In the genomic region with DNA sequence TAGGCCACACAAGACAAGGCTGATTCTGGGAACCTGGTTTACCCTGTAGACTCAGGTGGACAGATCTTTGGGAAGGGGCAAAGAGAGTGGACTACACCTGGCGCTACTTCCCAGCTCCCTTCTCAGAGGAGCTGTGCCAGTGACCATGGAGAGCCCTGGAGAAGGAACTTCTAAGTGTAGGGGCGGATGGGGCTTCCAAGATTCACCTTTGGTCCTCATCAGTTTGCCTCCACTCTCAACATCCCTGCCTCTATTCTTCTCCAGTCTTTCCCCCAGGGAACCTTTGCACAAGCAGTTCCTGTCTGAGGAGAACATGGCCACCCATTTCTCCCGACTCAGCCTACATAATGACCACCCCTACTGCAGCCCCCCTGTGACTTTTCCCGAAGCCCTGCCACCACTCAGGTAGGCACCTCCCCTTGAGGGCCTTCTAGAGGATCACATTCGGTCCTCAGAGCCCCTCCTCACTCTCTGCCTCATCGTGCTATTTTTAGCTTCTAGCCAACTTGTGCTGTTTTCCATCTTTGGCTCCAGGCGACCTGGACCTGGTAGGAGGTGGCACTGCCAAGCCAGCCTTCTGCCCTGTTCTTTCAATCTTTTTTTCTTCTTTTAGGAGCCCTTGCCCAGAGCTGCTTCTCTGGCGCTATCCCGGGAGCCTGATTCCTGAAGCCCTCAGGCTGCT, we compare ENCODE assay signal across 8 mouse cellular contexts. TPM values are rescaled to one million over a fixed set of nuclear protein-coding genes. Genes with fewer than 3 reads are reported as not detected.
A peak's percentile ranks its signal among the peaks of the same experiment; 100 is the strongest.
DNase-seq lines count a peak whose midpoint lies in the region; ATAC-seq and TF ChIP-seq lines count a peak whose summit lies in the region.

No protein-coding gene starts in this region.

- peaks cover 12% of the 10 kb centered on the region for H3K4me1 ChIP-seq in liver, adult 2 months (ENCODE audit: control insufficient read depth, insufficient read depth, low read length)
- H3K4me1 ChIP-seq in cerebellum, adult 2 months (ENCODE audit: control insufficient read depth, insufficient read depth, low read length) = no peaks in the 10 kb centered on the region; the same call in 1 of the 2 replicates
- peaks cover 21% of the 10 kb centered on the region for H3K4me1 ChIP-seq in heart, embryonic 11.5 days (ENCODE audit: control insufficient read depth, insufficient read depth, low read length)
- peaks cover 44% of the 10 kb centered on the region for H3K4me1 ChIP-seq in limb, embryonic 13.5 days
- peaks cover 33% of the 10 kb centered on the region for H3K4me1 ChIP-seq in olfactory bulb, adult 2 months (ENCODE audit: control insufficient read depth, insufficient read depth, low read length)

- ATAC-seq in heart, embryonic 11.5 days (replicated peaks; ENCODE audit: insufficient number of reproducible peaks, low FRiP score, low TSS enrichment) = no peak
- no peak for ATAC-seq in limb, embryonic 13.5 days (ENCODE audit: low FRiP score, low read depth)
- ATAC-seq in activated CD4-positive, CD25-positive, alpha-beta regulatory T cell, adult 4 months = no peak

- no peaks in the 10 kb centered on the region for H3K9me3 ChIP-seq in heart, embryonic 11.5 days (replicated peaks; ENCODE audit: control insufficient read depth, low read length)
- H3K9me3 ChIP-seq in limb, embryonic 13.5 days = no peaks in the 10 kb centered on the region

- peak overlapping the region; percentile 74 for H3K9ac ChIP-seq in liver, adult 2 months (ENCODE audit: low read depth, low read length)
- peak overlapping the region; percentile 86 for H3K9ac ChIP-seq in heart, embryonic 11.5 days (ENCODE audit: low read depth, low read length)
- H3K9ac ChIP-seq in limb, embryonic 13.5 days = peak overlapping the region; percentile 72

- 38% methylated on average over 9 of the region's 9 CpGs for WGBS in liver, adult 2 months
- 9% methylated on average over 9 of the region's 9 CpGs for WGBS in cerebellum, adult 2 months
- WGBS in heart, embryonic 11.5 days (ENCODE audit: insufficient replicate concordance) = 22% methylated on average over 9 of the region's 9 CpGs
- WGBS in limb, embryonic 13.5 days = 35% methylated on average over 9 of the region's 9 CpGs
- 19% methylated on average over 9 of the region's 9 CpGs for WGBS in olfactory bulb, adult 2 months

- no peak for TF ChIP-seq CTCF in liver, adult 2 months (IDR thresholded peaks at IDR 0.05; ENCODE audit: low read depth, low read length)
- TF ChIP-seq CTCF in cerebellum, adult 2 months (IDR thresholded peaks at IDR 0.05; ENCODE audit: borderline replicate concordance, insufficient read depth, low read depth, low read length) = no peak
- TF ChIP-seq CTCF in olfactory bulb, adult 2 months (IDR thresholded peaks at IDR 0.05; ENCODE audit: insufficient read depth, low read depth, low read length) = no peak

- H3K27ac ChIP-seq in liver, adult 2 months (replicated peaks; ENCODE audit: insufficient read depth, low read depth, low read length) = peak overlapping the region; percentile 59
- peak overlapping the region; percentile 60 for H3K27ac ChIP-seq in cerebellum, adult 2 months (ENCODE audit: insufficient read depth, low read length)
- H3K27ac ChIP-seq in heart, embryonic 11.5 days (ENCODE audit: low read depth, low read length) = peak overlapping the region; percentile 95
- no peak overlapping the region for H3K27ac ChIP-seq in limb, embryonic 13.5 days
- peak overlapping the region; percentile 53 for H3K27ac ChIP-seq in olfactory bulb, adult 2 months (ENCODE audit: insufficient read depth, low read depth, low read length)

- peak overlapping the region; percentile 59 for H3K4me3 ChIP-seq in liver, adult 2 months (ENCODE audit: insufficient read depth, low read depth, low read length)
- peak overlapping the region; percentile 67 for H3K4me3 ChIP-seq in cerebellum, adult 2 months (replicated peaks; ENCODE audit: insufficient read depth, low read depth, low read length)
- H3K4me3 ChIP-seq in heart, embryonic 11.5 days (ENCODE audit: low read depth, low read length) = peak overlapping the region; percentile 73
- peak overlapping the region; percentile 65 for H3K4me3 ChIP-seq in limb, embryonic 13.5 days
- peak overlapping the region; percentile 88 for H3K4me3 ChIP-seq in olfactory bulb, adult 2 months (ENCODE audit: insufficient read depth, low read depth, low read length)

- H3K79me2 ChIP-seq in liver, adult 2 months (ENCODE audit: control insufficient read depth, insufficient read depth, low read length) = no peaks in the 10 kb centered on the region

- H3K27me3 ChIP-seq in liver, adult 2 months (ENCODE audit: control insufficient read depth, insufficient read depth, low read length) = 0 out of 2 replicates have a peak, but pooled peaks cover under 1% of the 10 kb centered on the region
- H3K27me3 ChIP-seq in cerebellum, adult 2 months (ENCODE audit: control insufficient read depth, insufficient read depth, low read length) = no peaks in the 10 kb centered on the region
- H3K27me3 ChIP-seq in heart, embryonic 11.5 days (ENCODE audit: control insufficient read depth, insufficient read depth, low read length) = peaks cover 12% of the 10 kb centered on the region
- H3K27me3 ChIP-seq in limb, embryonic 13.5 days = peaks cover 37% of the 10 kb centered on the region

- H3K4me2 ChIP-seq in heart, embryonic 11.5 days = peak overlapping the region; percentile 95
- H3K4me2 ChIP-seq in limb, embryonic 13.5 days (replicated peaks) = peak overlapping the region; percentile 95

- TF ChIP-seq POLR2A in liver, adult 2 months (IDR thresholded peaks at IDR 0.05; ENCODE audit: extremely low read depth, insufficient read depth, low read length) = no peak
- TF ChIP-seq POLR2A in cerebellum, adult 2 months (IDR thresholded peaks at IDR 0.05; ENCODE audit: borderline replicate concordance, insufficient read depth, low read length) = no peak
- no peak for TF ChIP-seq POLR2A in olfactory bulb, adult 2 months (IDR thresholded peaks at IDR 0.05; ENCODE audit: insufficient read depth, low read depth, low read length)

- H3K36me3 ChIP-seq in liver, adult 2 months (ENCODE audit: control insufficient read depth, insufficient read depth, low read length) = no peaks in the 10 kb centered on the region
- peaks cover 7% of the 10 kb centered on the region for H3K36me3 ChIP-seq in heart, embryonic 11.5 days (ENCODE audit: control insufficient read depth, insufficient read depth, low read length)
- peaks cover 13% of the 10 kb centered on the region for H3K36me3 ChIP-seq in limb, embryonic 13.5 days

- peak; percentile 18 for DNase-seq in liver, adult 2 months (ENCODE audit: extremely low read depth, low read depth, low spot score)
- no peak for DNase-seq in liver
- DNase-seq in cerebellum, adult 2 months = peak; percentile 64 to 78
- no peak for DNase-seq in left cerebral cortex, adult 8-10 months (ENCODE audit: low spot score in 2 of 2)

RNA-seq across cellular contexts. Expression of a gene that starts 0.7 kb away (rescaled TPM):
- 6.0 and 6.8 TPM in 2 replicates for total RNA-seq in liver, adult 2 months (2014; rRNA removed)
- polyA plus RNA-seq in liver, adult 2 months (2012; rRNA removed) = 10.2 and 10.3 TPM in 2 replicates
- 16.1 and 17.1 TPM in 2 replicates for polyA plus RNA-seq in cerebellum, adult 2 months (2012; rRNA removed)
- polyA plus RNA-seq in heart, embryonic 11.5 days (2014; fragmentation: Nextera tagmentation; extraction: Ambion mirVana) = 40.9 and 41.0 TPM in 2 replicates
- polyA plus RNA-seq in limb, embryonic 13.5 days (2015; fragmentation: Nextera tagmentation; extraction: Ambion mirVana) = 45.6 and 48.4 TPM in 2 replicates
- polyA plus RNA-seq in olfactory bulb, adult 2 months (2012; ENCODE audit: insufficient read depth, insufficient read length, low replicate concordance, missing spikeins) = not detected in 2 replicates
- polyA plus RNA-seq in activated CD4-positive, CD25-positive, alpha-beta regulatory T cell, adult 4 months (2017; shearing (Covaris generic)) = 10 to 100 TPM; 35.6 to 37.7 TPM
- total RNA-seq in left cerebral cortex, adult 8-10 months (2022) = 1 to 10 TPM; 5.9 to 8.2 (median 6.9) TPM

RNA-seq across cellular contexts. Expression of a gene that starts 1.0 kb away (rescaled TPM):
- total RNA-seq in liver, adult 2 months (2014; rRNA removed) = 9.3 and 11.5 TPM in 2 replicates
- polyA plus RNA-seq in liver, adult 2 months (2012; rRNA removed) = 142 and 189 TPM in 2 replicates
- polyA plus RNA-seq in cerebellum, adult 2 months (2012; rRNA removed) = 173 and 179 TPM in 2 replicates
- polyA plus RNA-seq in heart, embryonic 11.5 days (2014; fragmentation: Nextera tagmentation; extraction: Ambion mirVana) = 382 and 389 TPM in 2 replicates
- polyA plus RNA-seq in limb, embryonic 13.5 days (2015; fragmentation: Nextera tagmentation; extraction: Ambion mirVana) = 65.0 and 66.9 TPM in 2 replicates
- polyA plus RNA-seq in olfactory bulb, adult 2 months (2012; ENCODE audit: insufficient read depth, insufficient read length, low replicate concordance, missing spikeins) = not detected in 2 replicates
- polyA plus RNA-seq in activated CD4-positive, CD25-positive, alpha-beta regulatory T cell, adult 4 months (2017; shearing (Covaris generic)) = 10 to 100 TPM; 62.9 to 71.5 TPM
- total RNA-seq in left cerebral cortex, adult 8-10 months (2022) = 100 to 1,000 TPM; 128 to 137 (median 134) TPM

RNA-seq across cellular contexts. Expression of a gene that starts 2.9 kb away (rescaled TPM):
- 4.0 TPM in 2 replicates for total RNA-seq in liver, adult 2 months (2014; rRNA removed)
- 6.0 and 7.1 TPM in 2 replicates for polyA plus RNA-seq in liver, adult 2 months (2012; rRNA removed)
- 29.1 and 31.3 TPM in 2 replicates for polyA plus RNA-seq in cerebellum, adult 2 months (2012; rRNA removed)
- 77.6 and 85.3 TPM in 2 replicates for polyA plus RNA-seq in heart, embryonic 11.5 days (2014; fragmentation: Nextera tagmentation; extraction: Ambion mirVana)
- polyA plus RNA-seq in limb, embryonic 13.5 days (2015; fragmentation: Nextera tagmentation; extraction: Ambion mirVana) = 15.4 and 17.1 TPM in 2 replicates
- not detected in 2 replicates for polyA plus RNA-seq in olfactory bulb, adult 2 months (2012; ENCODE audit: insufficient read depth, insufficient read length, low replicate concordance, missing spikeins)
- polyA plus RNA-seq in activated CD4-positive, CD25-positive, alpha-beta regulatory T cell, adult 4 months (2017; shearing (Covaris generic)) = 1 to 10 TPM; 5.6 to 6.5 TPM
- total RNA-seq in left cerebral cortex, adult 8-10 months (2022) = 1 to 10 TPM; 4.9 to 9.2 (median 7.0) TPM

RNA-seq across cellular contexts. Expression of a gene that starts 4.6 kb away (rescaled TPM):
- total RNA-seq in liver, adult 2 months (2014; rRNA removed) = not detected in 2 replicates
- 0.46 and 0.54 TPM in 2 replicates for polyA plus RNA-seq in liver, adult 2 months (2012; rRNA removed)
- 0.11 and 0.13 TPM in 2 replicates for polyA plus RNA-seq in cerebellum, adult 2 months (2012; rRNA removed)
- 3.3 and 3.9 TPM in 2 replicates for polyA plus RNA-seq in heart, embryonic 11.5 days (2014; fragmentation: Nextera tagmentation; extraction: Ambion mirVana)
- 16.8 and 19.8 TPM in 2 replicates for polyA plus RNA-seq in limb, embryonic 13.5 days (2015; fragmentation: Nextera tagmentation; extraction: Ambion mirVana)
- not detected in 2 replicates for polyA plus RNA-seq in olfactory bulb, adult 2 months (2012; ENCODE audit: insufficient read depth, insufficient read length, low replicate concordance, missing spikeins)
- not detected for polyA plus RNA-seq in activated CD4-positive, CD25-positive, alpha-beta regulatory T cell, adult 4 months (2017; shearing (Covaris generic))
- total RNA-seq in left cerebral cortex, adult 8-10 months (2022) = under 1 TPM in 1 of 4 experiments, not detected in 3; 0.34 TPM

RNA-seq across cellular contexts. Expression of a gene that starts 9.4 kb away (rescaled TPM):
- not detected in 2 replicates for total RNA-seq in liver, adult 2 months (2014; rRNA removed)
- not detected in 2 replicates for polyA plus RNA-seq in liver, adult 2 months (2012; rRNA removed)
- polyA plus RNA-seq in cerebellum, adult 2 months (2012; rRNA removed) = 0.52 and 0.79 TPM in 2 replicates
- polyA plus RNA-seq in heart, embryonic 11.5 days (2014; fragmentation: Nextera tagmentation; extraction: Ambion mirVana) = 0.25 and 0.46 TPM in 2 replicates
- polyA plus RNA-seq in limb, embryonic 13.5 days (2015; fragmentation: Nextera tagmentation; extraction: Ambion mirVana) = 8.3 and 10.1 TPM in 2 replicates
- not detected in 2 replicates for polyA plus RNA-seq in olfactory bulb, adult 2 months (2012; ENCODE audit: insufficient read depth, insufficient read length, low replicate concordance, missing spikeins)
- polyA plus RNA-seq in activated CD4-positive, CD25-positive, alpha-beta regulatory T cell, adult 4 months (2017; shearing (Covaris generic)) = not detected
- under 1 TPM in 2 of 4 experiments, not detected in 2; 0.23 to 0.63 TPM for total RNA-seq in left cerebral cortex, adult 8-10 months (2022)

Comparison
In these comparisons a context has a peak if more than half of its experiments do, and no peak if none do; other contexts are left out.
1. DNase-seq: peak in liver, adult 2 months (single experiment) and cerebellum, adult 2 months (2 of 2); none in liver (single experiment) and left cerebral cortex, adult 8-10 months (0 of 2).
2. RNA of a gene that starts 0.7 kb away (polyA plus RNA-seq): 45.6 to 48.4 TPM in limb, embryonic 13.5 days, 40.9 to 41.0 TPM in heart, embryonic 11.5 days, 35.6 to 37.7 TPM in activated CD4-positive, CD25-positive, alpha-beta regulatory T cell, adult 4 months, 16.1 to 17.1 TPM in cerebellum, adult 2 months and 10.2 to 10.3 TPM in liver, adult 2 months; not detected in olfactory bulb, adult 2 months; every median in the first group is over 10 times any median in the second.
3. Peak in every context shown above with its lines, with median percentiles within 50 percentile points of each other: H3K4me3 ChIP-seq and H3K9ac ChIP-seq.